Mouse (Mus musculus) hindbrain, embryonic 16.5 days (tissue): ENCODE results near the gene Kcnh7. TPM values are rescaled to one million over a fixed set of nuclear protein-coding genes. Genes with fewer than 3 reads are reported as not detected.

Source experiments
- ATAC-seq: fragments of 200-750 bp; cut with Nextera tagmentation; 2 replicates; pipeline ENCODE4 v1.8.0; 2017; ENCODE audit warnings: moderate TSS enrichment, moderate library complexity
- H3K27ac ChIP-seq: fragments of 300-500 bp; sonication (generic); 2 replicates; pipeline ENCODE4 v1.5.1; 2014; ENCODE audit warnings: low read depth, mild to moderate bottlenecking, control low read depth, low read length, moderate library complexity
- H3K27me3 ChIP-seq: fragments of 300-500 bp; sonication (generic); replicated peaks from 2 replicates; pipeline ENCODE4 v1.6.1; 2014; ENCODE audit warnings: low read length; ENCODE audit not compliant: control insufficient read depth, insufficient read depth
- H3K36me3 ChIP-seq: fragments of 300-500 bp; sonication (generic); 2 replicates; pipeline ENCODE4 v1.6.1; 2014; ENCODE audit warnings: mild to moderate bottlenecking, low read length, moderate library complexity, mixed read lengths; ENCODE audit not compliant: control insufficient read depth, insufficient read depth
- H3K4me1 ChIP-seq: fragments of 300-500 bp; sonication (generic); 2 replicates; pipeline ENCODE4 v1.6.1; 2014; ENCODE audit warnings: low read depth, low read length; ENCODE audit not compliant: control insufficient read depth, insufficient read depth
- H3K4me2 ChIP-seq: fragments of 300-500 bp; sonication (generic); 2 replicates; pipeline ENCODE4 v1.6.1; 2014; ENCODE audit warnings: mild to moderate bottlenecking, low read length, control low read depth, moderate library complexity
- H3K4me3 ChIP-seq: fragments of 300-500 bp; sonication (generic); 2 replicates; pipeline ENCODE4 v1.5.1; 2014; ENCODE audit warnings: mild to moderate bottlenecking, low read length, control low read depth, moderate library complexity
- H3K9ac ChIP-seq: fragments of 300-500 bp; sonication (generic); 2 replicates; pipeline ENCODE4 v1.6.1; 2014; ENCODE audit warnings: low read depth, mild to moderate bottlenecking, control low read depth, low read length, moderate library complexity
- H3K9me3 ChIP-seq: fragments of 300-500 bp; sonication (generic); 2 replicates; pipeline ENCODE4 v1.6.1; 2014; ENCODE audit warnings: mild to moderate bottlenecking, low read length, moderate library complexity; ENCODE audit not compliant: control insufficient read depth
- WGBS: fragments of 180-500 bp; shearing (Covaris S2); extraction: QIAGEN DNeasy Blood & Tissue Kit; methylation state at CpG from one replicate; pipeline ENCODE4 v1.1.7; 2014; 5-methylcytosine and 5-hydroxymethylcytosine counted together
- polyA plus RNA-seq: library from polyadenylated mRNA; unstranded; fragments of >200 nt; fragmentation: Nextera tagmentation; extraction: Ambion mirVana; gene quantifications from 2 replicates; pipeline ENCODE4 v1.2.1, GENCODE M21; 2015

Gene Kcnh7
- polyA plus RNA-seq, 1 experiment from 2014 or later, result 9.4 TPM

- Histone ChIP-seq H3K27me3 (no peaks in the 10 kb centered on the region), H3K9me3 (no peaks in the 10 kb centered on the region), H3K4me1 (no peaks in the 10 kb centered on the region), H3K27ac (no peak overlapping the region), H3K36me3 (no peaks in the 10 kb centered on the region), H3K9ac (no peak overlapping the region), H3K4me2 (no peak overlapping the region), H3K4me3 (no peak overlapping the region)
- peak; percentile 76; the same call in 1 of the 2 replicates for ATAC-seq
- WGBS, result 51% methylated on average over 4 of the region's 4 CpGs
Measured at GRCm38 (mm10) chr2:62878763-62879162, 305.3 kb downstream of the Kcnh7 start.

- Histone ChIP-seq H3K9ac (no peak overlapping the region), H3K9me3 (no peaks in the 10 kb centered on the region), H3K4me1 (no peaks in the 10 kb centered on the region), H3K27ac (no peak overlapping the region), H3K36me3 (no peaks in the 10 kb centered on the region), H3K4me2 (no peak overlapping the region), H3K4me3 (no peak overlapping the region), H3K27me3 (no peaks in the 10 kb centered on the region)
- 70% methylated on average over 3 of the region's 3 CpGs for WGBS
- ATAC-seq, result peak; percentile 76; the same call in 1 of the 2 replicates
Measured at GRCm38 (mm10) chr2:62855391-62855790, 328.7 kb downstream of the Kcnh7 start.

GRCm38 (mm10) chr2:62842630-62843029 is 341.5 kb downstream of the Kcnh7 start:
- no peaks in the 10 kb centered on the region for H3K4me1 ChIP-seq
- no peak for ATAC-seq

GRCm38 (mm10) chr2:62834261-62834660 is 349.8 kb downstream of the Kcnh7 start:
- no peak overlapping the region for H3K4me3 ChIP-seq
- no peaks in the 10 kb centered on the region for H3K36me3 ChIP-seq
- ATAC-seq, result no peak
- no peak overlapping the region for H3K4me2 ChIP-seq
- no peak overlapping the region for H3K9ac ChIP-seq
- no peak overlapping the region for H3K27ac ChIP-seq
- H3K27me3 ChIP-seq, result no peaks in the 10 kb centered on the region
- WGBS, result 82% methylated on average over 1 of the region's 1 CpGs
- H3K4me1 ChIP-seq, result no peaks in the 10 kb centered on the region
- H3K9me3 ChIP-seq, result no peaks in the 10 kb centered on the region

More at GRCm38 (mm10) chr2:62842630-62843029, 341.5 kb downstream of the Kcnh7 start:
- WGBS, result 70% methylated on average over 1 of the region's 1 CpGs
- H3K9ac ChIP-seq, result no peak overlapping the region
- no peaks in the 10 kb centered on the region for H3K36me3 ChIP-seq
- no peaks in the 10 kb centered on the region for H3K27me3 ChIP-seq
- H3K4me2 ChIP-seq, result no peak overlapping the region
- H3K9me3 ChIP-seq, result no peaks in the 10 kb centered on the region
- no peak overlapping the region for H3K27ac ChIP-seq
- H3K4me3 ChIP-seq, result no peak overlapping the region

GRCm38 (mm10) chr2:62819231-62819630 is 364.9 kb downstream of the Kcnh7 start:
- no peaks in the 10 kb centered on the region for H3K27me3 ChIP-seq
- no peak overlapping the region for H3K27ac ChIP-seq
- no peaks in the 10 kb centered on the region for H3K4me1 ChIP-seq
- WGBS, result 57% methylated on average over 2 of the region's 2 CpGs
- H3K4me2 ChIP-seq, result no peak overlapping the region
- no peaks in the 10 kb centered on the region for H3K9me3 ChIP-seq
- no peak for ATAC-seq
- no peaks in the 10 kb centered on the region for H3K36me3 ChIP-seq
- H3K9ac ChIP-seq, result no peak overlapping the region
- H3K4me3 ChIP-seq, result no peak overlapping the region

- no peak for ATAC-seq
- Histone ChIP-seq H3K36me3 (no peaks in the 10 kb centered on the region), H3K27me3 (no peaks in the 10 kb centered on the region), H3K9me3 (no peaks in the 10 kb centered on the region), H3K9ac (no peak overlapping the region), H3K27ac (no peak overlapping the region), H3K4me1 (no peaks in the 10 kb centered on the region), H3K4me3 (no peak overlapping the region), H3K4me2 (no peak overlapping the region)
- 92% methylated on average over 3 of the region's 3 CpGs for WGBS
Measured at GRCm38 (mm10) chr2:62816016-62816415, 368.1 kb downstream of the Kcnh7 start.

- Histone ChIP-seq H3K27ac (no peak overlapping the region), H3K4me3 (no peak overlapping the region), H3K4me2 (no peak overlapping the region), H3K9me3 (no peaks in the 10 kb centered on the region), H3K9ac (no peak overlapping the region), H3K36me3 (no peaks in the 10 kb centered on the region), H3K27me3 (no peaks in the 10 kb centered on the region), H3K4me1 (no peaks in the 10 kb centered on the region; the same call in 1 of the 2 replicates)
- WGBS, result 35% methylated on average over 4 of the region's 4 CpGs
- ATAC-seq, result peak; percentile 76
Measured at GRCm38 (mm10) chr2:62808813-62809212, 375.3 kb downstream of the Kcnh7 start.

GRCm38 (mm10) chr2:62807476-62807882 is 376.6 kb downstream of the Kcnh7 start:
- Histone ChIP-seq H3K4me3 (no peak overlapping the region), H3K36me3 (no peaks in the 10 kb centered on the region), H3K4me2 (no peak overlapping the region), H3K27ac (0 out of 2 replicates have a peak overlapping the region, but pooled peaks have one; percentile 23), H3K4me1 (no peaks in the 10 kb centered on the region; the same call in 1 of the 2 replicates), H3K9me3 (no peaks in the 10 kb centered on the region), H3K27me3 (no peaks in the 10 kb centered on the region), H3K9ac (no peak overlapping the region)
- ATAC-seq, result peak; percentile 92
- 18% methylated on average over 3 of the region's 3 CpGs for WGBS

GRCm38 (mm10) chr2:62806931-62807330 is 377.2 kb downstream of the Kcnh7 start:
- WGBS, result 80% methylated on average over 3 of the region's 3 CpGs
- Histone ChIP-seq H3K4me2 (no peak overlapping the region), H3K27me3 (no peaks in the 10 kb centered on the region), H3K27ac (no peak overlapping the region), H3K9ac (no peak overlapping the region), H3K4me3 (no peak overlapping the region), H3K9me3 (no peaks in the 10 kb centered on the region), H3K4me1 (no peaks in the 10 kb centered on the region; the same call in 1 of the 2 replicates), H3K36me3 (no peaks in the 10 kb centered on the region)
- no peak for ATAC-seq

GRCm38 (mm10) chr2:62804030-62804429 is 380.1 kb downstream of the Kcnh7 start:
- Histone ChIP-seq H3K36me3 (no peaks in the 10 kb centered on the region), H3K27me3 (no peaks in the 10 kb centered on the region), H3K4me2 (no peak overlapping the region), H3K9ac (no peak overlapping the region), H3K4me1 (no peaks in the 10 kb centered on the region; the same call in 1 of the 2 replicates), H3K4me3 (no peak overlapping the region), H3K9me3 (no peaks in the 10 kb centered on the region), H3K27ac (no peak overlapping the region)
- no peak for ATAC-seq
- 70% methylated on average over 1 of the region's 1 CpGs for WGBS
